Mouse (Mus musculus): ENCODE measurements at regions not wholly inside any gene's neighbourhood (a gene's known extent, or its start where the extent isn't known, plus 50 kb on each side); places are given as distances from the start of the nearest gene placed in this dataset.
A peak's percentile ranks its signal among the peaks of the same experiment; 100 is the strongest.

- DNase-seq = no peak
These were observed 67.5 kb downstream of the Lmo4 start for GRCm38 (mm10) chr3:144137483-144137882.

- DNase-seq = no peak
These were observed 68.6 kb downstream of the Lmo4 start for GRCm38 (mm10) chr3:144136432-144136831.

- no peak for DNase-seq
These were observed 69.4 kb downstream of the Lmo4 start for GRCm38 (mm10) chr3:144135646-144136045.

- no peak for DNase-seq
These were observed 77.0 kb downstream of the Lmo4 start for GRCm38 (mm10) chr3:144128042-144128441.

- DNase-seq = no peak
These were observed 80.7 kb downstream of the Lmo4 start for GRCm38 (mm10) chr3:144124353-144124752.

GRCm38 (mm10) chr3:144123361-144124072, 81.5 kb downstream of the Lmo4 start:
- DNase-seq = no peak

- DNase-seq = peak; percentile 34
These were observed 85.9 kb downstream of the Lmo4 start for GRCm38 (mm10) chr3:144119076-144119475.

- no peak for DNase-seq
These were observed 91.1 kb downstream of the Lmo4 start for GRCm38 (mm10) chr3:144113672-144114645.

GRCm38 (mm10) chr3:144110331-144111080, 94.5 kb downstream of the Lmo4 start:
- peak; percentile 32 for DNase-seq

GRCm38 (mm10) chr3:144109769-144110168, 95.3 kb downstream of the Lmo4 start:
- DNase-seq = no peak

- no peak for DNase-seq
These were observed 96.7 kb downstream of the Lmo4 start for GRCm38 (mm10) chr3:144108310-144108709.

- DNase-seq = no peak
These were observed 97.4 kb downstream of the Lmo4 start for GRCm38 (mm10) chr3:144107664-144108063.

- peak; percentile 38 for DNase-seq
These were observed 100.7 kb downstream of the Lmo4 start for GRCm38 (mm10) chr3:144104366-144104765.

- no peak for DNase-seq
These were observed 105.6 kb downstream of the Lmo4 start for GRCm38 (mm10) chr3:144099444-144099843.

- no peak for DNase-seq
These were observed 106.3 kb downstream of the Lmo4 start for GRCm38 (mm10) chr3:144098762-144099161.

GRCm38 (mm10) chr3:144091231-144091630, 113.8 kb downstream of the Lmo4 start:
- DNase-seq = no peak

- no peak for DNase-seq
These were observed 115.2 kb downstream of the Lmo4 start for GRCm38 (mm10) chr3:144089790-144090256.

- no peak for DNase-seq
These were observed 116.6 kb downstream of the Lmo4 start for GRCm38 (mm10) chr3:144088261-144088884.

GRCm38 (mm10) chr3:144087771-144088170, 117.2 kb downstream of the Lmo4 start:
- no peak for DNase-seq

GRCm38 (mm10) chr3:144086176-144086575, 118.8 kb downstream of the Lmo4 start:
- DNase-seq = no peak

- no peak for DNase-seq
These were observed 125.1 kb downstream of the Lmo4 start for GRCm38 (mm10) chr3:144079960-144080359.
